Mouse (Mus musculus) ES-Bruce4 (cell line): ENCODE results near the gene Col7a1. TPM values are rescaled to one million over a fixed set of nuclear protein-coding genes. Genes with fewer than 3 reads are reported as not detected.

Experiments
- H3K27ac ChIP-seq: 2 replicates; pipeline ENCODE4 v1.5.1; 2012; ENCODE audit warnings: low read length, inconsistent platforms; ENCODE audit not compliant: insufficient read depth
- H3K27me3 ChIP-seq: 2 replicates; pipeline ENCODE4 v1.6.1; 2012; ENCODE audit warnings: mild to moderate bottlenecking, low read length, inconsistent platforms; ENCODE audit not compliant: control insufficient read depth, poor library complexity, insufficient read depth, severe bottlenecking
- H3K36me3 ChIP-seq: 2 replicates; pipeline ENCODE4 v1.6.1; 2012; ENCODE audit warnings: inconsistent platforms, mild to moderate bottlenecking, low read length, moderate library complexity; ENCODE audit not compliant: control insufficient read depth, poor library complexity, insufficient read depth, severe bottlenecking
- H3K4me1 ChIP-seq: one replicate; pipeline ENCODE4 v1.8.1; 2011; ENCODE audit warnings: low read length; ENCODE audit not compliant: control insufficient read depth, insufficient read depth
- H3K4me3 ChIP-seq: 2 replicates; pipeline ENCODE4 v1.5.1; 2011; ENCODE audit warnings: low read depth, mild to moderate bottlenecking, low read length
- H3K9ac ChIP-seq: 2 replicates; pipeline ENCODE4 v1.6.1; 2012; ENCODE audit warnings: low read depth, mild to moderate bottlenecking, inconsistent platforms; ENCODE audit not compliant: poor library complexity, severe bottlenecking
- H3K9me3 ChIP-seq: replicated peaks from 2 replicates; pipeline ENCODE4 v1.6.1; 2012; ENCODE audit warnings: mild to moderate bottlenecking, low read length, inconsistent platforms; ENCODE audit not compliant: control insufficient read depth, poor library complexity, insufficient read depth, severe bottlenecking
- CTCF ChIP-seq: IDR thresholded peaks from one replicate; pipeline ENCODE4 v1.8.1; 2011; ENCODE audit warnings: low read depth, low read length
- EP300 ChIP-seq: IDR thresholded peaks from 2 replicates; pipeline ENCODE4 v1.6.1; 2011; ENCODE audit warnings: low read depth, low read length; ENCODE audit not compliant: insufficient read depth
- POLR2A ChIP-seq: IDR thresholded peaks from one replicate; pipeline ENCODE4 v1.8.1; 2011; ENCODE audit warnings: low read length; ENCODE audit not compliant: insufficient read depth
- polyA plus RNA-seq: library from polyadenylated mRNA; stranded (reverse); fragments of >200 nt; gene quantifications from 2 replicates; pipeline ENCODE4 v1.2.4, GENCODE M21; 2011; ENCODE audit warnings: low read depth; ENCODE audit not compliant: missing spikeins, insufficient read depth, insufficient read length

Gene Col7a1
- polyA plus RNA-seq, 1 experiment: 6.5 TPM

DNA sequence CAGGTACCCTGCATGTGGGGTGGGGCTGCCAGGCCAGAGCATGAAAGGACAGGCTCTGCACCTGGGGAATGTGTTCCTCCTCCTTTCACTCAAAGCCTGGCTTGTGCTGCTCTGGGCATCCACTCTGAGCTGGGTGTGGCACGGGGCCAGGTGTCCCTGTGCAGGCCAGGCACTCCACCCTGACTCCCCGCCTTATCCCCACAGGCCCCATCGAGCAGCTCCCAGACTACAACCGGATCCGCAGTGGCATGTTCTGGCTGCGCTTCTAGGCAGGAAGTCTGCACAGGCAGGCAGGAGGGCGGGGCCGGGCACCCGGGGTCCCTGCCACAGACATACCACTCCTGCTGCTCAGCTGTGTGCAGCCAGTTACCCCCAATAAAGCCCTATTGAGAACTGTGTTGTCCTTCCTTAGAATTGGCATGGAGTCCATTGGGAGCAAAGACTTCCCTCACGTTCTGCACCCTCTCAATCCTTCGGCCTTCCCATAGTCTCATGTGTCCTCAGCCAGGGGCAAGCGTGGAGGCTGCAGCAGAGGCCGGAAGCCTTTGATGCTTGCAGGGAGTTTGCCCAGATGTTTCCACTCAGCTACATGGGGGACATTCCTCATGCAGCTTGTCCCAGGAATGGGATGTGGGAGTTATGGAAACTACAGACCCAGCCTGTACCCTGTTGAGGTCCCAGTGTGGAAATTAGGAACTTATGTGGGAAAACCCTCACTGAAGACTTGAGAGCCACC, 4.0 kb upstream of the Col7a1 start:
- Histone ChIP-seq H3K9ac (no peak overlapping the region), H3K4me3 (no peak overlapping the region), H3K4me1 (no peaks in the 10 kb centered on the region), H3K27ac (0 out of 2 replicates have a peak overlapping the region, but pooled peaks have one; percentile 31), H3K27me3 (no peaks in the 10 kb centered on the region), H3K9me3 (no peaks in the 10 kb centered on the region), H3K36me3 (peaks cover 48% of the 10 kb centered on the region)
- no peak for TF ChIP-seq POLR2A
- no peak for TF ChIP-seq EP300
- TF ChIP-seq CTCF: no peak

DNA sequence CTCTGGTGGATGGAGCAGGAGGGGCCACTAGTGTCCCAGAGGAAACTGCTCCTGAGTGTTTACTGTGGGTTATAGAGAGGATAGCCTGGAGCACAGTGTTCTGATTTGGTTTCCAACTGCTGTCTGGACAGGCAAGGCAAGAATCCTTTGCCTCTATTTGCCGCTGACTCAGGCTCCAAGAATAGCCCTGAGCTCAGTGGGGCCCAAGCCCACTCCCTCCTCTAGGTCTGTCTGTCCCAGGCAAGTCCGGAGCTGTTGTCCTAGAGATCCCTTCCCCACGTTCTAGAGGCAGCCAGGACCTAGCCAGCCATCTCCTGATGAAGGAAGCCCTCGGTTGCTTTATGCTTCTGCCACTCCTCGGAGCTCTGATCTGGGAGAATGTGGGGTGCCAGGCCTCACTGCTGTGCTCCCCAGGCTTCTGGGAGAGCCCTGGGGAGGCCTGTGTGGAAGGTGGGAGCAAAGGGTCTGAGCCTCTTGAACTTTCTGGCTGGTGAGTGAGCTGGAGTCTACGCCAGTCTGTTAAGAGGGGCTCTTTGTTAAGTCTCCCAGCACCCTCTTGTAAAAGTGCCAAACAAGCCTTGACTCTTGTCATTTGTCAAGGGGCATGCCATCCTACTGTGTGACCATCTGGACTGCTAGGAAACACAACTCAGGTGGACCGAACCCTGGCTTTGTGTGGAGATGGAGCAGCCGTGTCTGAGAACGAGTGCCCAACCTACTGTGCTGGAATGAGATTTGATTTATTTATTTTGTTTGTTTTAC, 3.2 kb upstream of the Col7a1 start:
- TF ChIP-seq CTCF (no peak), POLR2A (no peak), EP300 (no peak)
- peak overlapping the region; percentile 31; the same call in 1 of the 2 replicates for H3K27ac ChIP-seq
- H3K9ac ChIP-seq: no peak overlapping the region
- no peaks in the 10 kb centered on the region for H3K4me1 ChIP-seq
- H3K27me3 ChIP-seq: no peaks in the 10 kb centered on the region
- no peaks in the 10 kb centered on the region for H3K9me3 ChIP-seq
- H3K4me3 ChIP-seq: no peak overlapping the region
- H3K36me3 ChIP-seq: peaks cover 41% of the 10 kb centered on the region

GRCm38 (mm10) chr9:108955241-108955640, 1.9 kb downstream of the Col7a1 start:
- H3K27me3 ChIP-seq: no peaks in the 10 kb centered on the region
- H3K36me3 ChIP-seq: no peaks in the 10 kb centered on the region; the same call in 1 of the 2 replicates
- no peak overlapping the region for H3K27ac ChIP-seq
- no peak overlapping the region for H3K9ac ChIP-seq
- TF ChIP-seq POLR2A (no peak), EP300 (no peak), CTCF (no peak)
- no peak overlapping the region for H3K4me3 ChIP-seq
- no peaks in the 10 kb centered on the region for H3K9me3 ChIP-seq
- no peaks in the 10 kb centered on the region for H3K4me1 ChIP-seq

DNA sequence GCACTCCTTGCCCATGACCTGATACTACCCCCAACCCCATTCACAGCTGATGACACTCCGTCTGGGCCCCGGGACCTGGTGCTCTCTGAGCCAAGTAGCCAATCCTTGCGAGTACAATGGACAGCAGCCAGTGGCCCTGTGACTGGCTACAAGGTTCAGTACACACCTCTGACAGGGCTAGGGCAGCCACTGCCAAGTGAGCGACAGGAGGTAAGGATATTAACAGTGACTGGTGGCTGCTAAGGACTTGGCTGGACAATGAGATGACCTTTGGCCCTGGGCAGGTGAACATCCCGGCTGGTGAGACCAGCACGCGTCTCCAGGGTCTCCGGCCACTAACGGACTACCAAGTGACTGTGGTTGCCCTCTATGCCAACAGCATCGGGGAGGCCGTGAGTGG, 2.5 kb downstream of the Col7a1 start:
- no peak overlapping the region for H3K27ac ChIP-seq
- no peaks in the 10 kb centered on the region for H3K36me3 ChIP-seq
- H3K9me3 ChIP-seq: no peaks in the 10 kb centered on the region
- no peaks in the 10 kb centered on the region for H3K4me1 ChIP-seq
- H3K4me3 ChIP-seq: no peak overlapping the region
- TF ChIP-seq CTCF (no peak), POLR2A (no peak), EP300 (no peak)
- no peaks in the 10 kb centered on the region for H3K27me3 ChIP-seq
- H3K9ac ChIP-seq: no peak overlapping the region

DNA sequence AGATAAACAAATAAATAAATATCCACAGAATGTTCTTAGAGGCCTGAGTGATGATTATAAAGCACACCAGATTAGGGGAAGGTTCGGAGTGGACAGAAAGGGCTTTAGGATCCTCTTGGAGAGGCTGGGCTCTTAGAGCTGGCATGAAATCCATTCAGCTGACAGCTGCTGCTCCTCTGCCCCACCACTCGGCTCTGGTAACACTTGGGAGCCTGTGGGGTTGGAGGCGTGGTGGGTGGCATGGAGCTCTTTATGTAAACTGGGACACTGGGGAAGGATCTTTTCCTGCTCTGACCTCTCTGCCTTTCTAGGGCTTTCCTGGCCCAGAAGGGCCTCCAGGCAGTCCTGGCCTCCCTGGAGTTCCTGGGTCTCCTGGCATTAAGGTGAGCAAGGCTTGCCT, 10.2 kb downstream of the Col7a1 start:
- no peaks in the 10 kb centered on the region for H3K36me3 ChIP-seq
- H3K9me3 ChIP-seq: no peaks in the 10 kb centered on the region
- H3K27ac ChIP-seq: no peak overlapping the region
- no peaks in the 10 kb centered on the region for H3K27me3 ChIP-seq
- TF ChIP-seq CTCF: no peak
- no peak for TF ChIP-seq POLR2A
- TF ChIP-seq EP300: no peak
- H3K9ac ChIP-seq: no peak overlapping the region
- H3K4me1 ChIP-seq: no peaks in the 10 kb centered on the region
- no peak overlapping the region for H3K4me3 ChIP-seq

GRCm38 (mm10) chr9:108964338-108964737, 11.0 kb downstream of the Col7a1 start:
- Histone ChIP-seq H3K4me3 (no peak overlapping the region), H3K9ac (no peak overlapping the region), H3K36me3 (no peaks in the 10 kb centered on the region), H3K27me3 (no peaks in the 10 kb centered on the region), H3K4me1 (no peaks in the 10 kb centered on the region), H3K27ac (no peak overlapping the region), H3K9me3 (no peaks in the 10 kb centered on the region)
- TF ChIP-seq CTCF (no peak), POLR2A (no peak), EP300 (no peak)
